Mouse (Mus musculus) ES-Bruce4 (cell line): ENCODE measurements at regions not wholly inside any gene's neighbourhood (a gene's known extent, or its start where the extent isn't known, plus 50 kb on each side); places are given as distances from the start of the nearest gene placed in this dataset.

ENCODE experiments used
- CTCF ChIP-seq: IDR thresholded peaks from one replicate; pipeline ENCODE4 v1.8.1; 2011; ENCODE audit warnings: low read depth, low read length
- EP300 ChIP-seq: IDR thresholded peaks from 2 replicates; pipeline ENCODE4 v1.6.1; 2011; ENCODE audit warnings: low read depth, low read length; ENCODE audit not compliant: insufficient read depth

DNA sequence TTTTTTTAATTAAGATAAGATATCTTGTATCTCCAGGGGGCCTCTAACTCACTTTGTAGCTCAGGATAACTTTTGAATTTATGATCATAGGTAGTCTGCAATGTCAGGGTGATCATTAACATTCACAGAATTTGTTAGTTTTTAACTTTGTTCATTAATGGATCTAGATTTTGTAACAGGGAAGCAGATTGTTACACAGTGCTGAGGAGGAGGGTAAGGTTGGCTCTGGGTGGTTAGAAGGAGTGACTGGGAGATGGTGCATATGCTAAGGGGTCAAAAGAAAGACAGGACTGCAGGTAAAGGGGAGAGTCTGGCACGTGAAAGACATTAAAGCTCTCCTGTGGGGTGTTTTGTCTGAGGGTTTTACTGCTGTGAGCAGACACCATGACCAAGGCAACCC, 145.3 kb upstream of the Rap1b start:
- TF ChIP-seq CTCF (no peak), EP300 (no peak)
